Mouse (Mus musculus) embryonic facial prominence, embryonic 14.5 days (tissue): ENCODE measurements around the gene Elovl7. TPM values are rescaled to one million over a fixed set of nuclear protein-coding genes. Genes with fewer than 3 reads are reported as not detected.

Source experiments
- ATAC-seq: fragments of 200-750 bp; cut with Nextera tagmentation; 2 replicates; pipeline ENCODE4 v1.8.0; 2017; ENCODE audit warnings: low read depth, moderate number of reproducible peaks, moderate TSS enrichment
- DNase-seq: peaks from one replicate; pipeline ENCODE4 v3.0.0-alpha.2; 2015; ENCODE audit warnings: low spot score
- H3K27ac ChIP-seq: fragments of 300-500 bp; sonication (generic); replicated peaks from 2 replicates; pipeline ENCODE4 v1.5.1; 2014; ENCODE audit warnings: low read depth, mild to moderate bottlenecking, low read length, moderate library complexity
- H3K27me3 ChIP-seq: fragments of 300-500 bp; sonication (generic); replicated peaks from 2 replicates; pipeline ENCODE4 v1.6.1; 2014; ENCODE audit warnings: low read length; ENCODE audit not compliant: control insufficient read depth, insufficient read depth
- H3K36me3 ChIP-seq: fragments of 300-500 bp; sonication (generic); 2 replicates; pipeline ENCODE4 v1.6.1; 2014; ENCODE audit warnings: low read length, mixed read lengths; ENCODE audit not compliant: control insufficient read depth, insufficient read depth
- H3K4me1 ChIP-seq: fragments of 300-500 bp; sonication (generic); 2 replicates; pipeline ENCODE4 v1.6.1; 2014; ENCODE audit warnings: antibody characterized with exemption, low read length; ENCODE audit not compliant: control insufficient read depth, insufficient read depth
- H3K4me2 ChIP-seq: fragments of 300-500 bp; sonication (generic); 2 replicates; pipeline ENCODE4 v1.6.1; 2014; ENCODE audit warnings: low read depth, mild to moderate bottlenecking, low read length, moderate library complexity, mixed read lengths
- H3K4me3 ChIP-seq: fragments of 300-500 bp; sonication (generic); 2 replicates; pipeline ENCODE4 v1.5.1; 2014; ENCODE audit warnings: low read depth, mild to moderate bottlenecking, low read length
- H3K9ac ChIP-seq: fragments of 300-500 bp; sonication (generic); 2 replicates; pipeline ENCODE4 v1.6.1; 2014; ENCODE audit warnings: low read depth, mild to moderate bottlenecking, low read length, moderate library complexity, mixed read lengths
- H3K9me3 ChIP-seq: fragments of 300-500 bp; sonication (generic); 2 replicates; pipeline ENCODE4 v1.6.1; 2016; ENCODE audit warnings: low read length; ENCODE audit not compliant: control insufficient read depth
- WGBS: fragments of 180-500 bp; shearing (Covaris S2); extraction: QIAGEN DNeasy Blood & Tissue Kit; methylation state at CpG from one replicate; pipeline ENCODE4 v1.1.7; 2014; 5-methylcytosine and 5-hydroxymethylcytosine counted together
- polyA plus RNA-seq: library from polyadenylated mRNA; unstranded; fragments of >200 nt; fragmentation: Nextera tagmentation; extraction: Ambion mirVana; gene quantifications from 2 replicates; pipeline ENCODE4 v1.2.1, GENCODE M21; 2014

The Elovl7 gene
- 4.1 and 4.2 TPM in 2 replicates for polyA plus RNA-seq

GRCm38 (mm10) chr13:108214081-108214484, at the start of gene Elovl7:
Gene Elovl7 (plus strand): TSS chr13:108214404.
- Histone ChIP-seq H3K4me1 (peaks cover 7% of the 10 kb centered on the region; the same call in 1 of the 2 replicates), H3K27ac (no peak within 1 kb of the TSS), H3K9ac (peak within 1 kb of the TSS; percentile 65), H3K9me3 (no peaks in the 10 kb centered on the region), H3K27me3 (peaks cover 48% of the 10 kb centered on the region), H3K4me3 (peak within 1 kb of the TSS; percentile 76), H3K36me3 (no peaks in the 10 kb centered on the region), H3K4me2 (peak within 1 kb of the TSS; percentile 100)
- peak; percentile 97 for ATAC-seq
- WGBS = 0% methylated on average over 9 of the region's 40 CpGs
- DNase-seq = peak; percentile 81

- no peak overlapping the region for H3K27ac ChIP-seq
Measured at GRCm38 (mm10) chr13:108164621-108165020, 49.6 kb upstream of the Elovl7 start.

GRCm38 (mm10) chr13:108170002-108170401, 44.2 kb upstream of the Elovl7 start:
- no peak overlapping the region for H3K4me3 ChIP-seq
- 97% methylated on average over 1 of the region's 1 CpGs for WGBS
- DNase-seq = no peak
- H3K9me3 ChIP-seq = no peaks in the 10 kb centered on the region
- ATAC-seq = no peak
- H3K27me3 ChIP-seq = no peaks in the 10 kb centered on the region
- H3K27ac ChIP-seq = no peak overlapping the region
- H3K4me1 ChIP-seq = no peaks in the 10 kb centered on the region
- H3K36me3 ChIP-seq = peaks cover 50% of the 10 kb centered on the region
- H3K4me2 ChIP-seq = no peak overlapping the region
- no peak overlapping the region for H3K9ac ChIP-seq

More at GRCm38 (mm10) chr13:108164621-108165020, 49.6 kb upstream of the Elovl7 start:
- H3K9ac ChIP-seq = no peak overlapping the region
- no peak overlapping the region for H3K4me2 ChIP-seq
- H3K4me1 ChIP-seq = peaks cover 3% of the 10 kb centered on the region
- H3K9me3 ChIP-seq = no peaks in the 10 kb centered on the region
- no peaks in the 10 kb centered on the region for H3K27me3 ChIP-seq
- ATAC-seq (no peak), DNase-seq (no peak)
- peaks cover 7% of the 10 kb centered on the region; the same call in 1 of the 2 replicates for H3K36me3 ChIP-seq
- H3K4me3 ChIP-seq = no peak overlapping the region
- 86% methylated on average over 3 of the region's 3 CpGs for WGBS

GRCm38 (mm10) chr13:108170511-108170910, 43.7 kb upstream of the Elovl7 start:
- peaks cover 55% of the 10 kb centered on the region for H3K36me3 ChIP-seq
- no peak overlapping the region for H3K9ac ChIP-seq
- ATAC-seq (no peak), DNase-seq (no peak)
- no peak overlapping the region for H3K27ac ChIP-seq
- H3K27me3 ChIP-seq = no peaks in the 10 kb centered on the region
- H3K4me3 ChIP-seq = no peak overlapping the region
- H3K9me3 ChIP-seq = no peaks in the 10 kb centered on the region
- 92% methylated on average over 8 of the region's 8 CpGs for WGBS
- H3K4me2 ChIP-seq = no peak overlapping the region
- H3K4me1 ChIP-seq = no peaks in the 10 kb centered on the region

- ATAC-seq (no peak), DNase-seq (no peak)
- Histone ChIP-seq H3K36me3 (peaks cover 74% of the 10 kb centered on the region), H3K27ac (no peak overlapping the region), H3K27me3 (no peaks in the 10 kb centered on the region), H3K4me1 (no peaks in the 10 kb centered on the region), H3K9me3 (no peaks in the 10 kb centered on the region), H3K4me2 (no peak overlapping the region), H3K4me3 (no peak overlapping the region), H3K9ac (no peak overlapping the region)
- 82% methylated on average over 8 of the region's 8 CpGs for WGBS
Measured at GRCm38 (mm10) chr13:108179618-108180017, 34.6 kb upstream of the Elovl7 start.

- 79% methylated on average over 5 of the region's 5 CpGs for WGBS
- ATAC-seq (no peak), DNase-seq (no peak)
- Histone ChIP-seq H3K4me1 (no peaks in the 10 kb centered on the region), H3K9ac (no peak overlapping the region), H3K4me3 (no peak overlapping the region), H3K4me2 (no peak overlapping the region), H3K27ac (no peak overlapping the region), H3K36me3 (peaks cover 73% of the 10 kb centered on the region), H3K27me3 (no peaks in the 10 kb centered on the region), H3K9me3 (no peaks in the 10 kb centered on the region)
Measured at GRCm38 (mm10) chr13:108180821-108181220, 33.4 kb upstream of the Elovl7 start.

GRCm38 (mm10) chr13:108184743-108185255, 29.4 kb upstream of the Elovl7 start:
- no peak for DNase-seq
- Histone ChIP-seq H3K9me3 (no peaks in the 10 kb centered on the region), H3K36me3 (peaks cover 67% of the 10 kb centered on the region), H3K9ac (no peak overlapping the region), H3K4me2 (no peak overlapping the region), H3K4me1 (no peaks in the 10 kb centered on the region), H3K27me3 (no peaks in the 10 kb centered on the region), H3K4me3 (no peak overlapping the region), H3K27ac (no peak overlapping the region)
- no peak for ATAC-seq

GRCm38 (mm10) chr13:108185530-108185929, 28.7 kb upstream of the Elovl7 start:
- Histone ChIP-seq H3K4me2 (no peak overlapping the region), H3K9ac (no peak overlapping the region), H3K27me3 (no peaks in the 10 kb centered on the region), H3K36me3 (peaks cover 64% of the 10 kb centered on the region), H3K9me3 (no peaks in the 10 kb centered on the region), H3K4me3 (no peak overlapping the region), H3K27ac (no peak overlapping the region), H3K4me1 (no peaks in the 10 kb centered on the region)
- WGBS = 89% methylated on average over 3 of the region's 3 CpGs
- ATAC-seq (no peak), DNase-seq (no peak)

- Histone ChIP-seq H3K36me3 (peaks cover 40% of the 10 kb centered on the region), H3K9me3 (no peaks in the 10 kb centered on the region), H3K4me3 (no peak overlapping the region), H3K9ac (no peak overlapping the region), H3K4me2 (no peak overlapping the region), H3K27me3 (no peaks in the 10 kb centered on the region), H3K4me1 (no peaks in the 10 kb centered on the region), H3K27ac (no peak overlapping the region)
- DNase-seq (no peak), ATAC-seq (no peak)
- WGBS = 87% methylated on average over 4 of the region's 4 CpGs
Measured at GRCm38 (mm10) chr13:108187994-108188393, 26.2 kb upstream of the Elovl7 start.
